Comparison of ENCODE assay signal across 12 mouse cellular contexts in genomic region chr4:156215649-156216048, GRCm38 (mm10). TPM values are rescaled to one million over a fixed set of nuclear protein-coding genes. Genes with fewer than 3 reads are reported as not detected.
A peak's percentile ranks its signal among the peaks of the same experiment; 100 is the strongest.
DNase-seq lines count a peak whose midpoint lies in the region; ATAC-seq and TF ChIP-seq lines count a peak whose summit lies in the region.
"Had no signal": no experiment of that assay in that cellular context is flagged by ENCODE, and none has a peak within 500 bp of the region (broad histone marks: within the 10 kb centered on the region; RNA-seq: fewer than 3 reads in every experiment).

TSS of gene Perm1 (plus strand) at chr4:156215868.

- H3K4me3 ChIP-seq in kidney, adult 2 months (ENCODE audit: insufficient read depth, low read depth, low read length), result no peak within 1 kb of the TSS; the same call in 1 of the 2 replicates
- no peak within 1 kb of the TSS for H3K4me3 ChIP-seq in kidney, embryonic 16.5 days (ENCODE audit: low read length)
- peak within 1 kb of the TSS; percentile 60 for H3K4me3 ChIP-seq in brown adipose tissue, adult 24 weeks (ENCODE audit: insufficient read depth, low read depth, low read length)
- H3K4me3 ChIP-seq in heart, embryonic 14.5 days (ENCODE audit: control insufficient read depth in 1 of 2, insufficient read depth in 1 of 2, low read depth in 1 of 2, low read length in 2 of 2), result no peak within 1 kb of the TSS
- no peak within 1 kb of the TSS for H3K4me3 ChIP-seq in midbrain, embryonic 13.5 days (replicated peaks)
- H3K4me3 ChIP-seq: hindbrain, embryonic 13.5 days had no signal

- no peak for TF ChIP-seq POLR2A in kidney, adult 2 months (IDR thresholded peaks at IDR 0.05; ENCODE audit: low read depth, low read length)

- H3K27ac ChIP-seq in kidney, adult 2 months (ENCODE audit: insufficient read depth, low read depth, low read length), result peak within 1 kb of the TSS; percentile 72
- no peak within 1 kb of the TSS for H3K27ac ChIP-seq in kidney, embryonic 16.5 days (ENCODE audit: low read length)
- peak within 1 kb of the TSS; percentile 99 for H3K27ac ChIP-seq in brown adipose tissue, adult 24 weeks (replicated peaks; ENCODE audit: low read depth, low read length)
- H3K27ac ChIP-seq in heart, embryonic 14.5 days (replicated peaks in 1 of 2; ENCODE audit: control insufficient read depth in 1 of 2, insufficient read depth in 1 of 2, low read depth in 2 of 2, low read length in 2 of 2), result peak within 1 kb of the TSS; percentile 56 to 76
- H3K27ac ChIP-seq in midbrain, embryonic 13.5 days, result no peak within 1 kb of the TSS
- H3K27ac ChIP-seq: hindbrain, embryonic 13.5 days had no signal

- no peak for ATAC-seq in kidney, embryonic 16.5 days (ENCODE audit: low FRiP score, low TSS enrichment)
- peak; percentile 85 for ATAC-seq in heart, embryonic 14.5 days (ENCODE audit: insufficient number of reproducible peaks, insufficient read depth, low FRiP score, low read depth)
- ATAC-seq in megakaryocyte, adult 5-6 weeks (ENCODE audit: poor library complexity, severe bottlenecking), result no peak
- no peak for ATAC-seq in midbrain, embryonic 13.5 days
- ATAC-seq: liver, postnatal 0 days had no signal

- WGBS in kidney, adult 2 months, result 43% methylated on average over 4 of the region's 4 CpGs
- WGBS in kidney, embryonic 16.5 days, result 72% methylated on average over 4 of the region's 4 CpGs
- 28% methylated on average over 4 of the region's 4 CpGs for WGBS in heart, embryonic 14.5 days
- 79% methylated on average over 4 of the region's 4 CpGs for WGBS in midbrain, embryonic 13.5 days

- H3K4me1 ChIP-seq in kidney, adult 2 months (ENCODE audit: control insufficient read depth, insufficient read depth, low read length), result no peaks in the 10 kb centered on the region
- H3K4me1 ChIP-seq in kidney, embryonic 16.5 days (ENCODE audit: insufficient read depth, low read length), result no peaks in the 10 kb centered on the region
- peaks cover 13% of the 10 kb centered on the region for H3K4me1 ChIP-seq in brown adipose tissue, adult 24 weeks (ENCODE audit: control insufficient read depth, insufficient read depth, insufficient read length, low read length)
- peaks cover 20 to 23% of the 10 kb centered on the region in 2 experiments for H3K4me1 ChIP-seq in heart, embryonic 14.5 days (ENCODE audit: control insufficient read depth in 2 of 2, insufficient read depth in 2 of 2, low read length in 2 of 2)
- H3K4me1 ChIP-seq in midbrain, embryonic 13.5 days (replicated peaks), result no peaks in the 10 kb centered on the region
- H3K4me1 ChIP-seq: hindbrain, embryonic 13.5 days had no signal

- H3K9me3 ChIP-seq in kidney, embryonic 16.5 days (ENCODE audit: low read length), result no peaks in the 10 kb centered on the region
- no peaks in the 10 kb centered on the region for H3K9me3 ChIP-seq in heart, embryonic 14.5 days (ENCODE audit: control insufficient read depth, low read length)
- no peaks in the 10 kb centered on the region for H3K9me3 ChIP-seq in midbrain, embryonic 13.5 days
- H3K9me3 ChIP-seq: hindbrain, embryonic 13.5 days had no signal

- peak; percentile 74 for DNase-seq in kidney, adult 2 months
- peak; percentile 74 for DNase-seq in lung, postnatal 36 days
- DNase-seq in right cerebral cortex, postnatal 36 days (ENCODE audit: low spot score in 2 of 2), result no peak
- DNase-seq: liver, postnatal 0 days; right cerebral cortex, adult 18-20 months; thymus, adult 18-20 months had no signal

- no peak within 1 kb of the TSS for H3K4me2 ChIP-seq in kidney, embryonic 16.5 days (replicated peaks; ENCODE audit: low read depth, low read length)
- peak within 1 kb of the TSS; percentile 57 for H3K4me2 ChIP-seq in heart, embryonic 14.5 days (ENCODE audit: low read length)
- H3K4me2 ChIP-seq in midbrain, embryonic 13.5 days (replicated peaks), result no peak within 1 kb of the TSS
- H3K4me2 ChIP-seq: hindbrain, embryonic 13.5 days had no signal

- no peaks in the 10 kb centered on the region for H3K36me3 ChIP-seq in kidney, adult 2 months (ENCODE audit: control insufficient read depth, insufficient read depth, low read length)
- H3K36me3 ChIP-seq in kidney, embryonic 16.5 days (ENCODE audit: insufficient read depth, low read length), result no peaks in the 10 kb centered on the region
- peaks cover 6% of the 10 kb centered on the region; the same call in 1 of the 2 replicates for H3K36me3 ChIP-seq in heart, embryonic 14.5 days (ENCODE audit: control insufficient read depth, insufficient read depth, low read length)
- peaks cover 5% of the 10 kb centered on the region; the same call in 1 of the 2 replicates for H3K36me3 ChIP-seq in midbrain, embryonic 13.5 days

- no peak for TF ChIP-seq CTCF in kidney, adult 2 months (conservative IDR thresholded peaks at IDR 0.05; ENCODE audit: insufficient read depth, insufficient read length, low read depth, low read length)

- no peaks in the 10 kb centered on the region for H3K27me3 ChIP-seq in kidney, adult 2 months (replicated peaks; ENCODE audit: control insufficient read depth, insufficient read depth, low read length)
- no peaks in the 10 kb centered on the region for H3K27me3 ChIP-seq in kidney, embryonic 16.5 days (ENCODE audit: insufficient read depth, low read length)
- no peaks in the 10 kb centered on the region for H3K27me3 ChIP-seq in heart, embryonic 14.5 days (ENCODE audit: control insufficient read depth, insufficient read depth, low read length)
- no peaks in the 10 kb centered on the region for H3K27me3 ChIP-seq in midbrain, embryonic 13.5 days
- H3K27me3 ChIP-seq: hindbrain, embryonic 13.5 days had no signal

- H3K9ac ChIP-seq in kidney, embryonic 16.5 days (replicated peaks; ENCODE audit: low read length), result no peak within 1 kb of the TSS
- peak within 1 kb of the TSS; percentile 55 for H3K9ac ChIP-seq in heart, embryonic 14.5 days (ENCODE audit: low read length)
- H3K9ac ChIP-seq in midbrain, embryonic 13.5 days (replicated peaks), result no peak within 1 kb of the TSS
- H3K9ac ChIP-seq: hindbrain, embryonic 13.5 days; liver, postnatal 0 days had no signal

RNA-seq across cellular contexts. Expression of gene Perm1, which starts in this region (rescaled TPM):
- polyA plus RNA-seq in kidney, adult 2 months (2012; rRNA removed), result 4.6 and 5.6 TPM in 2 replicates
- 0.70 and 0.90 TPM in 2 replicates for polyA plus RNA-seq in kidney, embryonic 16.5 days (2015; fragmentation: Nextera tagmentation; extraction: Ambion mirVana)
- polyA plus RNA-seq in brown adipose tissue, adult 24 weeks (2012; ENCODE audit: insufficient read depth, insufficient read length, missing spikeins), result 9.9 and 25.7 TPM in 2 replicates
- 6.1 and 6.5 TPM in 2 replicates for polyA plus RNA-seq in heart, embryonic 14.5 days (2014; fragmentation: Nextera tagmentation; extraction: Ambion mirVana)
- total RNA-seq in megakaryocyte, adult 5-6 weeks (2015), result 0.11 TPM in 1 of 2 replicates, not detected in the other
- not detected in 2 replicates for total RNA-seq in megakaryocyte, adult 5-6 weeks (2017)
- 2.3 and 2.5 TPM in 2 replicates for polyA plus RNA-seq in midbrain, embryonic 13.5 days (2015; fragmentation: Nextera tagmentation; extraction: Ambion mirVana)

Comparison
In these comparisons a context has a peak if more than half of its experiments do, and no peak if none do; other contexts are left out.
1. H3K27ac ChIP-seq: peak in kidney, adult 2 months (single experiment), brown adipose tissue, adult 24 weeks (single experiment) and heart, embryonic 14.5 days (2 of 2); none in kidney, embryonic 16.5 days (single experiment) and midbrain, embryonic 13.5 days (single experiment).
2. DNase-seq: peak in kidney, adult 2 months (single experiment) and lung, postnatal 36 days (single experiment); none in right cerebral cortex, postnatal 36 days (0 of 2).